In the genomic region with DNA sequence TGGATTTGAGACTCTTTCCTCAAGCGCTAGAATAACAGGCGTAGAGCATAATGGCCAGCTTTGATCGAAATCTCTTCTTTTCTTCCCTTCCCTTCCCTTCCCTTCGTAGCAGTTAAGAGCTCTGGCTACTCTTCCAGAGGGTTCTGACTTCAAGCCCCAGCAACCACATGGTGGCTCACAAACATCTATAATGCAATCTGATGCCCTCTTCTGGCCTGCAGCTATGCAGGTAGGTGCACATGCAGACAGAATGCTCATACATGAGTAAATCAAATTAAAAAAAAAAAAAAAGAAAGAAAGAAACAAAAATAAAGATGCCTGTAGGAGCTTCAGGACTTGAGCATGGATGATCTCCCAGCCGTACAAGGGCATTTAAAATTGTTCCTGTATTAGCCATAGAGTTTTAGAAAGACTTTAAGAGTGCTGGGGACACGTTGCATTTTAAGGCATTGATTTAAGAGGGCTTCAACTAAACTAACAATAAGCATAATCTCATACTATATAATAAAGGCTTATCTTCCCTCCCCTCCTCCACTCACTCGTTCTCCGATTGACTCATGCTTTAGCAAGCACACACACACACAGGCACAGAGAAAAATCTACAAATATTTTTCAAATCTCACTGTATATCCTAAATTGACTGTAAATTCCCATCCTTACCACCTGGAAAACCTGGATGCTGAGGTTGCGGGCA, we compare ENCODE assay signal across 10 mouse cellular contexts. TPM values are rescaled to one million over a fixed set of nuclear protein-coding genes. Genes with fewer than 3 reads are reported as not detected.
A peak's percentile ranks its signal among the peaks of the same experiment; 100 is the strongest.
DNase-seq lines count a peak whose midpoint lies in the region; ATAC-seq and TF ChIP-seq lines count a peak whose summit lies in the region.
"Had no signal": no experiment of that assay in that cellular context is flagged by ENCODE, and none has a peak within 500 bp of the region (broad histone marks: within the 10 kb centered on the region; RNA-seq: fewer than 3 reads in every experiment).

No protein-coding gene starts in this region.

- intact Hi-C loops in heart, adult 2 months (cut with DNase I), result no loop called here

- no peak overlapping the region for H3K9ac ChIP-seq in heart, adult 2 months (ENCODE audit: low read depth, low read length)
- H3K9ac ChIP-seq in lung, embryonic 14.5 days, result no peak overlapping the region

- H3K4me3 ChIP-seq in heart, adult 2 months, result peak overlapping the region; percentile 3; the same call in 1 of the 2 replicates
- no peak overlapping the region for H3K4me3 ChIP-seq in lung, embryonic 14.5 days (ENCODE audit: low read depth, low read length)
- H3K4me3 ChIP-seq in bone marrow macrophage, adult 2 months (ENCODE audit: insufficient read depth, low read length), result peak overlapping the region; percentile 49

- no peaks in the 10 kb centered on the region for H3K79me2 ChIP-seq in heart, adult 2 months (replicated peaks; ENCODE audit: control insufficient read depth, insufficient read depth, low read length)

- H3K27me3 ChIP-seq in heart, adult 2 months (ENCODE audit: control insufficient read depth, insufficient read depth, low read length), result no peaks in the 10 kb centered on the region
- H3K27me3 ChIP-seq in lung, embryonic 14.5 days (ENCODE audit: insufficient read depth, low read length), result no peaks in the 10 kb centered on the region
- H3K27me3 ChIP-seq in splenic B cell, adult 2 months (ENCODE audit: control insufficient read depth, insufficient read depth, low read length, poor library complexity, severe bottlenecking), result no peaks in the 10 kb centered on the region

- ATAC-seq in lung, embryonic 14.5 days (ENCODE audit: insufficient read depth), result no peak

- TF ChIP-seq POLR2A in heart, adult 2 months (IDR thresholded peaks at IDR 0.05; ENCODE audit: insufficient read depth, low read depth, low read length), result no peak
- TF ChIP-seq POLR2A in bone marrow macrophage, adult 2 months (IDR thresholded peaks at IDR 0.05; ENCODE audit: borderline replicate concordance, low read depth, low read length), result no peak

- 68% methylated on average over 8 of the region's 9 CpGs for WGBS in heart, adult 2 months
- 75% methylated on average over 9 of the region's 9 CpGs for WGBS in lung, embryonic 14.5 days

- peak; percentile 54 for TF ChIP-seq CTCF in heart, adult 2 months (IDR thresholded peaks at IDR 0.05)
- 0 out of 2 replicates have a peak, but pooled peaks have one; percentile 8 for TF ChIP-seq CTCF in lung, embryonic 14.5 days (IDR thresholded peaks at IDR 0.05; ENCODE audit: low read depth)
- no peak for TF ChIP-seq CTCF in bone marrow macrophage, adult 2 months (IDR thresholded peaks at IDR 0.05; ENCODE audit: low read depth, low read length)

- H3K36me3 ChIP-seq in heart, adult 2 months (ENCODE audit: control insufficient read depth, insufficient read depth, low read length), result no peaks in the 10 kb centered on the region
- peaks cover 14% of the 10 kb centered on the region; the same call in 1 of the 2 replicates for H3K36me3 ChIP-seq in lung, embryonic 14.5 days (ENCODE audit: insufficient read depth)
- no peaks in the 10 kb centered on the region for H3K36me3 ChIP-seq in splenic B cell, adult 2 months (ENCODE audit: control insufficient read depth, insufficient read depth, low read length, poor library complexity, severe bottlenecking)

- H3K27ac ChIP-seq in heart, adult 2 months, result peak overlapping the region; percentile 6
- H3K27ac ChIP-seq in lung, embryonic 14.5 days (ENCODE audit: low read depth), result no peak overlapping the region
- peak overlapping the region; percentile 77 for H3K27ac ChIP-seq in bone marrow macrophage, adult 2 months (ENCODE audit: insufficient read depth, low read depth, low read length)

- H3K4me1 ChIP-seq in heart, adult 2 months (ENCODE audit: control insufficient read depth, insufficient read depth, low read length), result no peaks in the 10 kb centered on the region
- no peaks in the 10 kb centered on the region for H3K4me1 ChIP-seq in lung, embryonic 14.5 days (ENCODE audit: insufficient read depth)
- peaks cover 48% of the 10 kb centered on the region for H3K4me1 ChIP-seq in bone marrow macrophage, adult 2 months (ENCODE audit: control insufficient read depth, insufficient read depth, low read length)

- TF ChIP-seq EP300 in heart, adult 2 months (IDR thresholded peaks at IDR 0.05; ENCODE audit: insufficient read depth, low read depth, low read length), result no peak

- H3K9me3 ChIP-seq in lung, embryonic 14.5 days (ENCODE audit: low read depth, low read length), result no peaks in the 10 kb centered on the region
- H3K9me3 ChIP-seq: megakaryocyte, embryonic 14.5 days had no signal

- no peak overlapping the region for H3K4me2 ChIP-seq in lung, embryonic 14.5 days

- DNase-seq in heart, adult 2 months, result no peak
- DNase-seq in heart, adult 11 months, result no peak
- no peak for DNase-seq in lung, embryonic 14.5 days
- DNase-seq in lung, postnatal 4 days, result no peak
- peak; percentile 50 for DNase-seq in splenic B cell, adult 2 months (ENCODE audit: low read depth, low spot score)
- DNase-seq in gastrocnemius, adult 8-10 months (ENCODE audit: low spot score in 2 of 2), result no peak
- no peak for DNase-seq in cerebellum, postnatal 14 days
- DNase-seq: kidney, adult 9 months had no signal

RNA-seq across cellular contexts. Expression of a gene that starts 35.8 kb away (rescaled TPM):
- 1,000 to 10,000 TPM; 1,540 to 1,554 TPM for total RNA-seq in heart, adult 2 months (2021)
- 2,007 and 3,319 TPM in 2 replicates for polyA plus RNA-seq in heart, adult 2 months (2012; rRNA removed)
- 2,522 and 2,633 TPM in 2 replicates for polyA plus RNA-seq in lung, embryonic 14.5 days (2014; fragmentation: Nextera tagmentation; extraction: Ambion mirVana)
- 1,438 and 1,604 TPM in 2 replicates for polyA plus RNA-seq in bone marrow macrophage, adult 2 months (2012; ENCODE audit: insufficient read depth, insufficient read length, missing spikeins)
- 1,000 to 10,000 TPM in 3 of 4 experiments, 100 to 1,000 TPM in 1; 996 to 1,351 (median 1,061) TPM for total RNA-seq in gastrocnemius, adult 8-10 months (2022)
